In the genomic region with DNA sequence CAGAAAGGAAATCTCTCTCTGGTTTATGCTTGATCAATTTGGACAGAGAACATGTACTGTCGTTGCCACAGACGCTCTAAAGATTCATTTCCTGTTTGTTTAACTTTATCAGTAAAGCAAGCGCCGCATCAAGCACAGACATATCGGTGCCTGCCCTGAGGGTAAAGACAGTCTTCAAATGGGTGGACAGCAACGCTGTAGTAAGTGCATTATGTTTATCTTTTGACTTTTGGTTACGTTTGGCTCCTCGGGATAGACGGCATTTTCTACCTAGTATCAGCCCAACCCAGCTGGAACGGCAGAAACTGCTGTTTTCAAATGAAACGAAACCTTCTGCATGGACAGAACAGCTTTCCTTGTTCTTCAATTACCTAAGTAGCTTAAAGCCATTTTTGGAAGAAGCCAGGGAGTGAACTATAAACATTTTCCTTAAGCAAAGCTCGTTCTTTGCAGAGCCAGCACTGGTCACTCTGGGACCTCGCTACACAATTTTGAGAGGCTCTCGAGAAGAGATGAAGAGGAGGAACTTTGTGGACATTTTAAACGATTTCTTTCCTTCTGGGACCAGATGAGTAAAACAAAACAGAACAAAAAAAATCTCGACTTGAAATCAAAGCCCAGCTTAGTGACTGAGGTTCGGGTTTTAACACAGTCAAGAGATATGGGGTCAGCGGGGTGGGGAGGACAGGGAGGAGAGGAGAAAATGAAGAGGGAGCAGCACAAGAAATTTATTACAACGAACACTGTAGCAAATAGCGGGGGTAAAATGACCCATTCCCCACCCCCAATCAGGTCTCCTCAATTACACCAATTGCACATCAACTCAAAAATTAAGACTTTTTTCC, we compare ENCODE assay signal across 7 mouse cellular contexts.
DNase-seq lines count a peak whose midpoint lies in the region; ATAC-seq lines count a peak whose summit lies in the region.

No protein-coding gene starts in this region.

- H3K4me3 ChIP-seq in heart, embryonic 11.5 days (ENCODE audit: low read depth, low read length), result peak overlapping the region; percentile 31
- peak overlapping the region; percentile 30 for H3K4me3 ChIP-seq in limb, embryonic 15.5 days
- H3K4me3 ChIP-seq in forebrain, embryonic 16.5 days (replicated peaks; ENCODE audit: low read length), result no peak overlapping the region

- peak; percentile 33 for DNase-seq in urinary bladder, postnatal 14 days (ENCODE audit: low spot score)
- DNase-seq in urinary bladder, postnatal 4 days (ENCODE audit: low spot score in 2 of 2), result no peak
- DNase-seq in right cerebral cortex, postnatal 4 days, result no peak
- DNase-seq in thymus, adult 18-20 months, result no peak

- H3K27me3 ChIP-seq in heart, embryonic 11.5 days (ENCODE audit: control insufficient read depth, insufficient read depth, low read length), result no peaks in the 10 kb centered on the region
- H3K27me3 ChIP-seq in limb, embryonic 15.5 days, result no peaks in the 10 kb centered on the region
- H3K27me3 ChIP-seq in forebrain, embryonic 16.5 days (replicated peaks; ENCODE audit: control insufficient read depth, insufficient read depth, low read length), result no peaks in the 10 kb centered on the region

- H3K9ac ChIP-seq in heart, embryonic 11.5 days (ENCODE audit: low read depth, low read length), result peak overlapping the region; percentile 58; the same call in 1 of the 2 replicates
- H3K9ac ChIP-seq in limb, embryonic 15.5 days, result no peak overlapping the region
- H3K9ac ChIP-seq in forebrain, embryonic 16.5 days (replicated peaks; ENCODE audit: low read depth, low read length), result no peak overlapping the region

- no peaks in the 10 kb centered on the region for H3K4me1 ChIP-seq in heart, embryonic 11.5 days (ENCODE audit: control insufficient read depth, insufficient read depth, low read length)
- H3K4me1 ChIP-seq in limb, embryonic 15.5 days, result no peaks in the 10 kb centered on the region; the same call in 1 of the 2 replicates
- no peaks in the 10 kb centered on the region for H3K4me1 ChIP-seq in forebrain, embryonic 16.5 days (replicated peaks; ENCODE audit: control insufficient read depth, insufficient read depth, low read length)

- H3K4me2 ChIP-seq in heart, embryonic 11.5 days, result peak overlapping the region; percentile 58
- H3K4me2 ChIP-seq in limb, embryonic 15.5 days, result peak overlapping the region; percentile 27
- H3K4me2 ChIP-seq in forebrain, embryonic 16.5 days (ENCODE audit: low read length), result no peak overlapping the region

- no peak overlapping the region for H3K27ac ChIP-seq in heart, embryonic 11.5 days (ENCODE audit: low read depth, low read length)
- no peak overlapping the region for H3K27ac ChIP-seq in limb, embryonic 15.5 days
- no peak overlapping the region for H3K27ac ChIP-seq in forebrain, embryonic 16.5 days (ENCODE audit: low read length)

- WGBS in heart, embryonic 11.5 days (ENCODE audit: insufficient replicate concordance), result 35% methylated on average over 20 of the region's 20 CpGs
- WGBS in limb, embryonic 15.5 days, result 39% methylated on average over 20 of the region's 20 CpGs
- 81% methylated on average over 20 of the region's 20 CpGs for WGBS in forebrain, embryonic 16.5 days

- no peaks in the 10 kb centered on the region for H3K36me3 ChIP-seq in heart, embryonic 11.5 days (ENCODE audit: control insufficient read depth, insufficient read depth, low read length)
- H3K36me3 ChIP-seq in limb, embryonic 15.5 days, result no peaks in the 10 kb centered on the region
- no peaks in the 10 kb centered on the region for H3K36me3 ChIP-seq in forebrain, embryonic 16.5 days (ENCODE audit: control insufficient read depth, insufficient read depth)

- no peak for ATAC-seq in heart, embryonic 11.5 days (replicated peaks; ENCODE audit: insufficient number of reproducible peaks, low FRiP score, low TSS enrichment)
- no peak for ATAC-seq in limb, embryonic 15.5 days (ENCODE audit: insufficient number of reproducible peaks, low FRiP score, low TSS enrichment, low read depth)
- no peak for ATAC-seq in forebrain, embryonic 16.5 days

- H3K9me3 ChIP-seq in heart, embryonic 11.5 days (replicated peaks; ENCODE audit: control insufficient read depth, low read length), result no peaks in the 10 kb centered on the region
- no peaks in the 10 kb centered on the region for H3K9me3 ChIP-seq in limb, embryonic 15.5 days
- H3K9me3 ChIP-seq in forebrain, embryonic 16.5 days (ENCODE audit: control insufficient read depth, low read length), result no peaks in the 10 kb centered on the region
